Mouse (Mus musculus): ENCODE results near the gene Pga5.
A peak's percentile ranks its signal among the peaks of the same experiment; 100 is the strongest.

Pga5 gene

DNA sequence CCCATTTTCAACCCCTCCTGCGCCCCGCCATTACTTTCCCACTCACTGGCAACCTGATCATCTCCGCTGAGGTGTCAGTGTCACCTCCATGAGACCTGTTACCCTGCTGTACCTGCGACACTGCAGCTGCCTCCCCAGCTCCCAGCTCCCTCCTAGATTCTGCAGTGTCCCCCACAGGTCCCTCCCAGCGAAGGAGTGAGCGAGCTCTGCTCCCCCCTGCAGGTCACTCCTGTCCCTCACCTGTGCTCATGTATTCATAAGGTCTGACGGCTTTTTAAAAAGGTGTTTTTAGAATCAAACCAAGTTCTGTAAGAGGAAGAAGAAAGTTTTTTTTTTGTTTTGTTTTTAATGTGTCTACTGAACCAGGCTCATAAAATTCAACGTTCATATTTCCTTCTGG, 24.3 kb upstream of the Pga5 start:
- DNase-seq, result no peak

DNA sequence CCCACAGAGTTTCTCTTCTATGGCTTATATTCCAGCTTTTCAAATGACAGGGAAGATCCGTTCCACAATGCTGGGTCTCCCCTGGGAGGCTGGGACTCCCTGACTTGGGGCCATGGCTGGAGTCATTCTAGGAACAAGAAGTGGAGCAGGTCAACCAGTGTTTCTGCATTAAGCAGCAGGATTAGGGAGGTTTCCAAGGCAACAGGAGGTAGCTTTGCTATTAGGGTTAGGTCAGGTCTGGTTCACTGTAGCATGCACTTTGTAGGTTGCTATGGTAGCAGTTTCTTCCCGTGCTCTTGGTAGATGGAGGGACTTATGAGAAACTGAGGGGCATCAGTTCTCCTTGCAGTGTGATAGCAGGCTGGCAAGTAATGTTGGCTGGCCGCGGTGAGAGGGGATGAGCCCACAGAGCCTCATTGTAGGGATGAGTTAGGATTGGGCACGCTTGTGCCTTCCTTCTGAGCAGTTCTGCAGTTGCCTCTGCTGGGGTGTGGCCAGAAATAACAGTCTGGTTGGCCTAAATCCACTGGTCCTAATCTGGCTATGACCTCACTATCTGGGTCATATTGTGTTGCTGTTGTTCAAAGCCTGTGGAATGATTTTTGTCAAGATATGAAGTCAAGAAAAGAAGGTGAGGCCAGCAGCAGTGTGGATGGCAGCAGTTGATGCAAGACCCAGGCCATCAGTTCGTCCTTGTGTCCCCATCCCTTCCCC, 23.3 kb upstream of the Pga5 start:
- no peak for DNase-seq

DNA sequence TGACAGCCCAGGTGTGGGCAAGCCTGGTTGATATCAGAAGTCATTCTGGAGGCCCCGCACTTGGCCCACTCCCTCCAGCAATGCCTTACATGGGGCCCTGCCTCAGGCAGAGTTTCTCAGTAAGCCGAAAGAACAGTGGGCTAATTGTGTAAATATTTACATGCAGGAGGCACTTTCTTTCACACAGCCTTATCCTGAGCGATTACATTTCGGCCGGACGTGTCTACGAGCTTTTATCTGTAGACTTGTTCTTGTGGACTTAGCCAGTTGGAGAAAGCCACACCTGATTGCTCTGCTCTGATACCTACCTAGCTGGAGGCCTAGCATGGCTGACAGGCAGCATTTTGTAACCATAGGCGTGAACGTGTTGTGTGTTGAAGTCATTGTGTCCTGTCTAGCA, 22.0 kb upstream of the Pga5 start:
- no peak for DNase-seq

DNA sequence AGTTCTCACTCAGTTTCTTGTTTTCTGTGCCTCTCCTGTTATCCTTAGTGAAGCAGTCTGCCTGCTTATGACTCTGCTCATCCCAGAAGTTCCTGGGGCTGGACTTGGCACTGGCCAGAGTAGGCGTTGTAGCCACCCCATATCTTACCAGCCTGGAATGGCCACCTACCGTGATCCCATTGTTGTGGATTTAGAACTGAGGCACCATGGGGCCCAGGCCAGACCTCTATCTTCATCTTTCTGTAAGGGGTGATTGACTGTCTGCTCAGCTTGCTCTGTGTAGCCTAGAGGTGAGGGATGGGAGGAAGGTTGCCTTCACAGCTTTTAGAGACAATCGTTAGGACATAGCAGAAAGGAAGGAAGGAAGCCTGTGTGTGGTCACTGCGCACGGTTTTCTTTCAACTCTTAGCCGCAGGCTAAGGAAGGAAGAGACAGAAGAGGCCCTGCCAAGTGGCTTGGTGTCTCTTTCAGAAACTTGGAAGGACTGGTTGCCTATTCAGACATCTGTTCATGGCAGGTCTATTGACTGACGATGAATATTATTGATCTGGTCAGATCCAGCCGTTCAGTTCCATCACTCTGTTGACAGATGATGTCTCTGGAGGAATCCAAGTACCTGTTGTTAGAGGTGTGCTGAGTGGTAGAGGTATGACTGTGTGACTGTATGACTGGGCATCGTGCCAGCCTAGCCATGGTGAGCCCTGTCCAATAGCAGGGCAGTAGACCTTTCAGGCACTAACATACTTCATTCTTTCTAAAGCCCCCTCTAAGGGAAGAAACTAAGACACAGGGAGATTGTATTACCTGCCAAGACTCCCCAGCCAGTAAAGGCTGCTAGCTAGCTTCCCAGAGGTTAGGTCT, 20.5 kb upstream of the Pga5 start:
- DNase-seq, result no peak

DNA sequence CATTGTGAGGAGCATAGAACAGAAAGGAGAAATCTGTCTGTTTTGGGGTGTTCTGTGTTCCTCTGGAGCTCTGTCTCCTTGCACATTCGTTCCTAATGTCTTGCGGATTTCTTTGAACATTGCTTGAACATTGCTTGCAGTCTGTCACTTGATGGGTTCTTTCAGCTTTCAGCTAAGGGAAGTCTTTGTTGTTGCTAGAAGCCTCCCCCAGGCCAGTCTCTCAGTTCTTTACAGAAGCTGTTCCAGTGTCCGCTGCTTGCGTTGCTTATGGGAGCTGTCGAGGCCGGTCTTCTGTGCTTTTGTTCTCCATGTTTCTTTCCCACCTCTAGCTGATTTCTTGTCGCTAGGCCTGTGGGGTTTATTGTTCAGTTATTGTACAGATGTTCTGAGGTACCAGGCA, 17.9 kb upstream of the Pga5 start:
- DNase-seq, result no peak

DNA sequence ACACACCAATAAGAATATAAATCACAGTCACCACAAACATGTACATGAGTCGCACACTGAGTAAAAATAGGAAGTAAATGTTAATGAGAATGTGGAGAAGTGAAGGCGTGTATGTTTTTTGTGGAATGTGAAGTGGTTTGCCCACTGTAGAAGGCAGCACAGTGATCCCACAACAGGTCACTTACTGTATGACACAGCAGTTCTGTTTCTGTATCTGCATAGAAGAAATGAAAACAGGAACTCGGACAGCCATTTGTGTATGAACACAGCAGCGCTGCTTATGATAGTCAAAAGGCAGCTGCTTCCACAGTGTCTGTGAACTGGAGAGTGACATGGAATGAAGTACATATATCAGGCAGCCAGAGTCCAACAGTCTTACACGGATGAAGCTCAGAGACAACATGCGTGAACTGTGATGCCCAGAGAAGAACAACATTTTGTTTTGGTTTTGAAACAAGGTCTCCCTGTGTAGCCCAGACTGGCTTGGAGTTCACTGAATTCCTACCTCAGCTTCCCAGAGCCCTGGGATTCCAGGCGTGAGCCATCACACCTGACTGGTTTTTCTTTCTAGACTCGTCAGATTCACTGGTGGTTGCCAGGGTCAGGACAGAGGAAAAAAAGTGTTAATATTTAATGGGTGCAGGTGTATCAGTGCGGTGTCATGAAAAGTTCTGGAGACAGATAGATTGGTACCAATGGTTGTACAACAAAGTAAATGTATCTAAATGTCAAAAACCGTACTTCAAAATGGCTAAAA, 16.2 kb upstream of the Pga5 start:
- no peak for DNase-seq

DNA sequence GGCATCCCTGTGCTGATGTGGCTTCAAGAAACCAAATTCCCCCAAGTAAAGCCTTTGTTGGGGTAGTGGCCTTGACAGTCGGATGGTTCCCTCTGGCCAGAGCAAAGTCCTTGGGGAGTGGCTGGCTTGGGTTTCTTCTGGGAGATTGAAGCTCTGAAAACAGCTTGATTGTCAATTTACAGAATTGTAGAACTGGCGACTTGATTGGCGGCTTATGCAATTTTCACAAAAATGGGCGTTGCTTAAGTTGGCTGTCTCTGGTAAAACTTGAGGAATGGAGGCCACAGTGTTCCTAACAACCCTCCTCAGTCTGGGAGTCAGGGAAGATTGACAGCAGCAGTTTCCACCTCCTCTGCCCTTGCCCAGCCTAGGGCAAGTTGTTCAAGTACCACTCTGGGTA, 14.5 kb upstream of the Pga5 start:
- DNase-seq, result no peak

DNA sequence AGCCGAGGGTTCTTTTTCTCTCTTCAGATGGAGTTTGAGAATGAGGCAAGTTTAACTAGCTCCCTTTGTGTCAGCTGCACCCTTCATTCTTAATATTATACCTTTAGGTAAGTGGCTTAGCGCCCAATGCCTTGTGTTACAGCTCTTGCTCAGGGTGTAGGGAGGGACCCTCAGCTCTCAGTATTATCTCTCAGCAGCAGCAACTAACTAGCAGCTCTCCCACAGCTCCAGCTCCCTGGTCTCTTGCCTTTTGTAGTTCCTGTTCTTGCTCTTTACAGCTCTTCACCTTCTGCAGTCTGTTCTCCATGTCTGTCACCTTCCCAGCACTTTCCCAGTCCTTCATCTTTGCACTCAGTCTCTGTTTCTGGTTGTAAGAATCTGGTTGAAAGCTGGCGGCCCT, 13.8 kb upstream of the Pga5 start:
- no peak for DNase-seq

DNA sequence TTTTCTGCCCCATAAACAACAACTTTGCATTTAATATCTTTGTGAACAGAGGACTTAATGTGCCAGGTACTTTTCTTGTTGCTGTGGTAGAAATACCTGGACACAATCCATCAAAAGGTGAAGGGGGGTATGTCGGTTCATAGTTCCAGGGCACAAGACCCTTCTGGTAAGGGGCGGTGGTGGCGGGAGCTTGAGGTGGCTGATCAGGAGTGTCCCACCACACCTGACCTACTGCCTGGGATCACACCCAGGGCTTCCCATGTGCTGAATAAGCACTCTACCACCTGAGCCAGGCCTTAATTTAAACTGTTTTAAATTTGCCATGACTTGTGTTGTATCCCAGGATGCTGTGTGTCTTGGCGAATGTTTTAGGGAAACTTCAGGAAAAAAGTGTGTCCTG, 13.2 kb upstream of the Pga5 start:
- no peak for DNase-seq

DNA sequence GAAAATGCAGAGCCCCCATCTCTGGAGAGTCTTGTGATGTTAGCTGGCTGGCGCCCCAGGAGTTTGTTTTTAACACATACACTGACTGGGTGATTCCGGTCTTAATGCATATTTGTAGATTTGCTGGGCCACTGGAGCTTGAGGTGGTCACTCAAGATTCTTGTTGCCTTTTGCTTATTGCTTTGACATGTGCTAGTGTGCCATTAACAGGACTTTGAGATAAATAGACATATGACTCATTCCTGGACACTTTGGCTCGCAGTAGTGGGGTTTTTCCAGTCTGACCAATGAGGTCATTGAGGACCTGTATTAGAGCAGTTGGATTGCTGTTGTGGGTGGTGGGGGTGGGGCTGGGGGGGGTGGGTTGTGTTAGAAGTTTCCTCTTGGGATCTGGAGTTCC, 12.5 kb upstream of the Pga5 start:
- DNase-seq, result no peak

DNA sequence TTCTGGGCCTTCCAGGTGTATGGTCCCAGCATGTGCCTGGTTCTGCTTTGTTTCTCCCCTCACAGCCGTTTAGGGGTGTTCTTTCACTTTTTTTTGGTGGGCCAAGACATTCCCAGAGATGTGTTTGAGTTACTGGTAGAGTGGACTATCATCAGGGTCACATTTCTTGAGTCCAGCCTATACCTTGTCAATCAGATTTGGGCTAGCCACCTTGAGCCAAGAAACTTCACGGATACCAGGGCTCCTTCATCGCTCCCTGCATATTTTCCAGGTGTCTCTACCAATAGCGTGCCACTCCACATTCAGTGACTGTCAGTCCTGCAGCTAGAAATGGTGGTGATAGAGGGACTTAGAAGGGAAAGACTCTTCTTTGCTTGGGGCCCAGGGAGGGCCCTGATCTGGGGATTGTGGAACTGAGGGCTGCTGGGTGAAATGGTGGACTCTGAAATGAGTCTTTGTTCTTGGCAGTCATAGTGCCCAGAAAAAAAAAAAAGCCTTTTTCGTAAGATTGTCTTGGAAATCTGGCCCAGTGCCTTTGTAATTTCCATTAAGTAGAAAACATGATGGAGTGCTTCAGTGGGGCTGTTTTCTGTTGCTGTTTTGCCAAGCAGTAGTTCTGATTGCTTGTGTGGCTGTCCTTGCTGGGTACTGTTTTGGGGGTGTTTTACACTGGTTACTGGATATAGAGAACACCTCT, 11.7 kb upstream of the Pga5 start:
- no peak for DNase-seq

DNA sequence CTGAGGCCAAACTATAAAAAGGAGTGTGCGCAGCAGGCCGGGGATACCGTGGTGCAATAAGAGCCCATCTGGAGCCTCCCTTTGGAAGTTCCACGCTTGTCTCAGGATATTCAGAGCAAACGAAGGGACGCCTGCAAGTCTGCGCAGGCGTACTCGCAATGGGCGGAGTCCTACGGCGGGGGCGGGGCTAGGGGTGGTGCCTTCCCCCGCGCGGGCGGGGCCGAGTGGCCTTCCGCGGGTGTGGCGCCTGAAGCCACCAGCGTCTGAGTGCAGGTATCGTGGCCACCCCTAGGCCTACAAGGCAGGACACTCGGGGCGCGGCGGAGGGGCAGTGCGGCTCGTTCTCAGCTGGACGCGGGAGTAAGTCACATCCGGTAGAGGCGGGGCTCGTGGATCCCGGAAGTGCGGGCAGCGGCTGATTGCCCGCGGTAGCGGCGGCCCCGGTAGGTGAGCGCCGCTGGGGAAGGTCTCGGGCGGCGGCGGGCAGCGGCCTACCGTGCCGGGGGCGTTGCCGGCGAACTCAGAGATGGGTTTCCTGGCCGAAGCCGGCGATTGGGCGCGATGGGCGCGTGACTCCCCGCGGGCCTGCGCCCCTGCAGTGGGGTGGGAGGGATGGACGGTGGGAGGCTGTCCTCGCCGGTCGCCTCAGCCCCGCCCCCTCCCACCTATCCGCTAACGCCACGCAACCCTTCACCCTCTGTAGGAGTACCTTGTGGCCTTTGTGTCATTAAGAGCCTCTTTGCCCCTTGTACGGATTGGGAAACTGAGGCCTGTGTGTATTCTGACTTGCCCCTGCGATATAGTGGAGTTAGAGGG, 10.9 kb upstream of the Pga5 start, which contains the start of gene Vps37c:
TSS of gene Vps37c (plus strand) at position 199 of the 816 bp plus-strand sequence.
- peak; percentile 98 to 99 for DNase-seq

DNA sequence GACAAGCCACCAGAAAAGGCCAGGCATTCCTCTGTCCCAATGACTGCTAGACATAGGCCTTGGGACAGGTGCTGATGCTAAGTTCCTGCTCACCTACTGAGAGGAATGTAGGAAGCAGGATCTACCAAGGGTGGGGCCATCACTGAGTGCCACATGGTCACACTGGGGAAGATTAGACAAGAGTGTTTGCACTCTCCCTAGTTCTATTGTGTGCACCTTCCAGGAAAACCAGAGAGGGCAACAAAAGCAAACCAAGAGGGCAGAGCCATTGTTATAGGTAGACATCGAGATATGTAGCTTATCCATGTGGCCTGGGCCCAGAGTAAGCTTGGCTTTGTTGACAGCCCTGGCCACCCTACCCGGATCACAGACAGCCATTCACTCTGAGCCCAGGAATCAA, 7.9 kb upstream of the Pga5 start:
- no peak for DNase-seq

DNA sequence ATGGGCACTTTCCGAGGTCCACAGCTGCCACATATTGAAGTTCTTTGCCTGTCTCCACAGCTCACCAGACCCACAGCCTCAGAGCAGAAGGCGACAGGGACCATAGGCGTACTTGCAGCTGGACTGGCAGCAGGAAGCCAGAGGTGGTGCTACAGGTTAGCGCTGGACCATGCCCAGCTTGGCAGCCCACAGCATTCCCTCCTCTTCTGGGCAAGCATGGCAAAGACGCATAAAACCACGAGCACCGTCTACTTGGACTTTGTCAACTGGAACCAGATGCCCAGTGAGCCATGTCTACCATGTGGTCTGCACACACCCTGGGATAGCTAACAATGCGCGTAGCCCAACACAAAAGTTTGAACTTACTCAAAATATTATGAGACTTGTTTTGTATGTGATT, 7.2 kb upstream of the Pga5 start:
- no peak for DNase-seq

DNA sequence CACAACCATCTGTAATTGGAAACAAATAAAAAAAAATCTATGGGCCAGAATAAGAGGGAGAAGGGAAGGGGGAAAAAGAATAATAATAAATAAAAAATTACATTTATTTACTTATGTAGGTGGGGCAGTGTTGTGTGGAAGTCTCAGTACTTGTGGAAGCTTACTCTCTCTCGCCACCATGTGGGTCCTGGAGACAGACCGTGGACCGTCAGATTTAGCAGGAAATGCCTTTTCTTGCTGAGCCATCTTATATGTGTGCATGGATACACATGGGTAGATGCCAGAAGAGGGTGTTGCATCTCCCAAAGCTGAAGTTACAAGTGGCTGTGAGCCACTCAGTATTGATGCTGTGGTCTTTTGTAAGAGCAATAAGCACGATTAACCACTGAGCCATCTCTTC, 3.7 kb upstream of the Pga5 start:
- DNase-seq, result no peak

DNA sequence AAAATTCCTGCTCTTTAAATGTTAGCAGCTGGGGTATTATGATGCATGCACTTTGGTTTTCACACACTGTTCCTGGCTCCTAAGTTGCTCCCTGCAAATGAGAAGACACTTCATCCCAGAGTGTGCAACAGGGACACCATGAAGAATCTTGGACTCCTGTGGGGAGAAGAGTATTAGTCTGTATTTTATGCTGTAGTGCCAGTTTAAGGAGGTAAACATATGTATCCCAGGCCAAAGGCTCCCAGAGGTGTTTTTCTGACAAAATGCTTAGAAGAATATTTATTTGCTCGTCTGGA, 849 bp upstream of the Pga5 start:
- DNase-seq, result no peak

DNA sequence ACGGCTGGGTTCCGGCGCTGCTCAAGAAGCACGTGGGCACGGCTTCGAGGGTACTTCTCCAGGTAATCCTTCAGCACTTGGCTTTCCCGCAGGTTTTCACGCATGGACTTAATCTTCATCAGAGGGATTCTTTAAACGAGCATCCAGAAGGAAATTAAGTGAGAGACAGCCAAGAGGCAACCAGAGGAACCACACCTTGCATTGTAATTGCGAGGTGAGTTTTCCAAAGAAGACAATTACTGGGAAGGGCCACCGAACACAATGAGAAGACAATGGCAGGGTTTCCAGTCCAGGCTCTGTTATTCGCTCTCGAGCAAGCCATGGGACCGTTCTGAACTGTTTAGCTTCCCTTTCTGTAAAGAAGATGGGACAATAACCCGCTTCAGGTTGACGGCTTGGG, 1.2 kb downstream of the Pga5 start:
- no peak for DNase-seq

DNA sequence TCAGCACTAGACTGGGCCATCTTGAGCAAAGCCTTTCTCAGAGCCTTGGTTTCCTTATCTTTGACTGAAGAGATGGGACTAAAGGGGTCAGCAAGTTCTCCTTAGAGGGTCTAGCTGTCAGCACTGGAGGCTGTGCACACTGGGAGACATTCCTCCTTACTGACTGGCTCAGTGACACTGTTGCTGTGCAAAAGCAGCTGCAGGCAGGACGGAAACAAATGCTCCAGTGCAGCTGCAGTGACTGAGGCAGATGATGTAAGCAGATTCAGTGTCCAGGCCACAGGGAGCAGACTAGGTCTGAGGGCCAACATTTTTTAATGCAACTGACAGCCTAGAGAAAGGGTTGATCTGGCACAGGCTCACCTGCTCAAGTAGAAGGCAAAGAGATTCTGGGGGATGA, 4.6 kb downstream of the Pga5 start:
- DNase-seq, result no peak

DNA sequence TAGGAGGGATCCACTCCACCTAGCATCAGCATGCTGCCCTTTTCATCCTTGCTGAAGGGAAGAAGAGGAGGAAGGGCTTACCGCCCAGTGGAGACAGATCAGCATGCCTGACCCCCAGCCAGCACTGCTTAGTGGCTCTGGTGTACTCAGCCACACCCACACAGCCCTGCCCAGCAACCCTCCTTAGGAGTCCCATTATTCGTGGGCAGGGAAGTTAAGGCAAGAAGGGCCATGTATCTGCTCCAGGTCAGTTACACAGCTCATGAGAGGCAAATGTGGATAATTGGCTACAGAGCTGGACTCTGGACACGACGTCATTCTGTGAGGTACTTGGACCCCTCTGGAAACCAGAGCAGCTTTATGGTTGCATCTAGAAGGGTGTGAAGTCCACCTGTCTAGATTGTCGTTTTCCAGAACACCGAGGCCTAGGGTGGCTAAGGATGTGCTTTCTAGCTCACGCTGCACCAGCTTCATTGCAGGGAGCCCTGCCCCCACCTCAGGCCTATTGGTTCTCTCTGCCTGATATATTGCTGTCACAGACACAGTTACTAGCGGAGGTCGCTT, 5.9 kb downstream of the Pga5 start:
- DNase-seq, result no peak

DNA sequence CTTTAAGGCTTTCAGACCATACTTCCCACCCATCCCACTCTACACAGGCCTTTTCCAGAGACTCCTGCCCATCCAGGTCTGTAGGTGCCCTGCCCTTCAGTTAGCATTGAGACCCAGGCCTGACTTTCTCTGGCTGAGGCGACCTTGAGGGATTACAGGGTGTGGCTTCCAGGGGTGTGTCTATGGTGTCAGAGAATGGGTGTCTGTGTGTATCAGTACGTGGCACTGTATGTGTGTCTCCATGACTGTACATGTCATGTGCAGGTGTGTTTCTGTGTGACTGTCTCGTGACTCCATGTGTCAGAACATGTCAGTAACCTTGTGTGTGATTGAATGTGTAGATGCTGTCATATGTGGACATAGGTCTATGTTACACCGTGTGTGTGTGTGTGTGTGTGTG, 6.6 kb downstream of the Pga5 start:
- no peak for DNase-seq

DNA sequence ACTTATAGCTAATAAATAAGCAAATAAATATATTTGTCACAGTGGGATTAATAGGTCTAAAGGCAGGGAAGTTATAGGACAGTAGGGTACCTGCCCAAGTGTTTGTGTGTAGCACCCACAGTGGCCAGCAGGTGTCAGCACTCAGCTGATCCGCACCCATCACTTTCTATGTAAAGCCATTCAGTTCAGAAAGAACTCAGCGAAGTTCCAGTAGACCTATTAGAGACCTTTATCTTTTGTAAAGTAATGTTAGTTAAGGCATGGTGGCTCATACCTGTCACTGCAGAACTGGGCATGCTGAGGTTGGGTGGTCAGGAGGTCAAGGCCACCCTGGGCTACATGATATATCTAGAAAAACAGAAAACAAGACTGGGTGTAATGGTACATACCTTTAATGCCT, 12.4 kb downstream of the Pga5 start:
- peak; percentile 86 to 88 for DNase-seq

DNA sequence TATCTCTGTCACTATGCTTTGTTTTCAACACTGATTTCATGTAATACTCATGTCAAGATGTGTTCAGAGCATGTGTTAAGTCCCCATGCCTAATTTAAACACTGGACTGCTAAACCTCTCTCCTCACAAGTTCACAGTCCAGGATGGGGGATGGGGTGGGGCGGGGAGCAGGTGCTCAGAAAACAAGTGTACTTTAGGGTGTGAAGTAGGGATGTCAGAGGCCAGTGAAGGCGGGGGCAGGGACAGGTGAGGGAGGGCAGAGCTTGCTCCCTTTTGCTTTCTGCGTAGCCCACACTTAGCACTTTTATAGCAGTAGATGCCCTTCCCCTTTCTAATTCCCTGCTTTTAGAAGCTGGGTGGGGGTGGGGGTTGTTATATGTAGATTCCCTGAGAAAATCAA, 12.8 kb downstream of the Pga5 start:
- no peak for DNase-seq
